Mouse (Mus musculus) ES-E14 (cell line): ENCODE measurements around the gene Gclm.

Experiments used
- CHD2 ChIP-seq: IDR thresholded peaks from 2 replicates; pipeline ENCODE4 v1.6.1; 2014; ENCODE audit warnings: mild to moderate bottlenecking, low read depth, low read length, inconsistent platforms
- HCFC1 ChIP-seq: IDR thresholded peaks from 2 replicates; pipeline ENCODE4 v1.6.1; 2012; ENCODE audit warnings: low read length, inconsistent platforms, borderline replicate concordance; ENCODE audit not compliant: insufficient read depth
- ZC3H11A ChIP-seq: IDR thresholded peaks from 2 replicates; pipeline ENCODE4 v1.6.1; 2012; ENCODE audit warnings: low read depth, mild to moderate bottlenecking, inconsistent platforms, low read length, borderline replicate concordance

DNA sequence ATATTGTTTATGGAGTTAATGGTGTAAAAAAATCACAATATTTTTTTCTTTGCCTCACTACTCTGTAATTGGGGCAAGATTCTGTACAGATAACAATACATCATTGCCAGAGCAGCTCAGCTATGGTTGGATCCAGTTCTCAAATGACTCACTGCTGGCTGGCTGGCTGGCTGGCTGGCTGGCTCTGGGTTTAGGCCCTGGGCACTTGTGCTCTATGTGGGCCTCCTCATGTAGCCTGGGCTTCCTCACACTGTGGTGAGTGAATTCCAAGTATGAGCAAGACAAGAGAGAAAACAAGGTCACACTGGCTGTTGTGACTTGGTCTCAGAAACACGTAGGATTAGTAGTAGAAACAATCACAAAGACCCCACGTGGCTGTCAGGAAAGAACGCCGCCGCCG is 72.0 kb downstream of the Gclm start:
- TF ChIP-seq CHD2, result no peak
- TF ChIP-seq HCFC1, result no peak
- TF ChIP-seq ZC3H11A, result no peak
